Mouse (Mus musculus): ENCODE measurements at regions not wholly inside any gene's neighbourhood (a gene's known extent, or its start where the extent isn't known, plus 50 kb on each side); places are given as distances from the start of the nearest gene placed in this dataset.

- no peak for DNase-seq (ENCODE audit: low spot score in 2 of 2)
Observed at GRCm38 (mm10) chr1:186572651-186573050, 133.1 kb downstream of the Tgfb2 start.

- DNase-seq (ENCODE audit: low spot score in 2 of 2) = no peak
Observed at GRCm38 (mm10) chr1:186572092-186572491, 133.7 kb downstream of the Tgfb2 start.

GRCm38 (mm10) chr1:186568496-186568895 lies 137.3 kb downstream of the Tgfb2 start:
- no peak for DNase-seq (ENCODE audit: low spot score in 2 of 2)

GRCm38 (mm10) chr1:186568076-186568475 lies 137.7 kb downstream of the Tgfb2 start:
- DNase-seq (ENCODE audit: low spot score in 2 of 2) = no peak

GRCm38 (mm10) chr1:186567136-186567826 lies 138.5 kb downstream of the Tgfb2 start:
- no peak for DNase-seq (ENCODE audit: low spot score in 2 of 2)

GRCm38 (mm10) chr1:186562027-186562426 lies 143.8 kb downstream of the Tgfb2 start:
- DNase-seq (ENCODE audit: low spot score in 2 of 2) = no peak

GRCm38 (mm10) chr1:186555441-186555975 lies 150.3 kb downstream of the Tgfb2 start:
- no peak for DNase-seq (ENCODE audit: low spot score in 2 of 2)

- DNase-seq (ENCODE audit: low spot score in 2 of 2) = no peak
Observed at GRCm38 (mm10) chr1:186554520-186555010, 151.2 kb downstream of the Tgfb2 start.

- no peak for DNase-seq (ENCODE audit: low spot score in 2 of 2)
Observed at GRCm38 (mm10) chr1:186552689-186553088, 153.1 kb downstream of the Tgfb2 start.

GRCm38 (mm10) chr1:186550265-186550885 lies 155.4 kb downstream of the Tgfb2 start:
- peak; percentile 6 to 32 for DNase-seq (ENCODE audit: low spot score in 2 of 2)

- DNase-seq (ENCODE audit: low spot score in 2 of 2) = no peak
Observed at GRCm38 (mm10) chr1:186549207-186549606, 156.6 kb downstream of the Tgfb2 start.

- DNase-seq (ENCODE audit: low spot score in 2 of 2) = no peak
Observed at GRCm38 (mm10) chr1:186546386-186547185, 159.2 kb downstream of the Tgfb2 start.

- DNase-seq (ENCODE audit: low spot score in 2 of 2) = no peak
Observed at GRCm38 (mm10) chr1:186540070-186540469, 165.7 kb downstream of the Tgfb2 start.

GRCm38 (mm10) chr1:186538233-186538632 lies 167.6 kb downstream of the Tgfb2 start:
- peak; percentile 4 to 9 for DNase-seq (ENCODE audit: low spot score in 2 of 2)

- DNase-seq (ENCODE audit: low spot score in 2 of 2) = no peak
Observed at GRCm38 (mm10) chr1:186515976-186516375, 189.8 kb downstream of the Tgfb2 start.

GRCm38 (mm10) chr1:186515071-186515470 lies 190.7 kb downstream of the Tgfb2 start:
- no peak for DNase-seq (ENCODE audit: low spot score in 2 of 2)

- no peak for DNase-seq (ENCODE audit: low spot score in 2 of 2)
Observed at GRCm38 (mm10) chr1:186513861-186514260, 191.9 kb downstream of the Tgfb2 start.

- DNase-seq (ENCODE audit: low spot score in 2 of 2) = no peak
Observed at GRCm38 (mm10) chr1:186510531-186510930, 195.3 kb downstream of the Tgfb2 start.

- no peak for DNase-seq (ENCODE audit: low spot score in 2 of 2)
Observed at GRCm38 (mm10) chr1:186508358-186508757, 197.4 kb downstream of the Tgfb2 start.

GRCm38 (mm10) chr1:186507956-186508355 lies 197.8 kb downstream of the Tgfb2 start:
- DNase-seq (ENCODE audit: low spot score in 2 of 2) = no peak

- no peak for DNase-seq (ENCODE audit: low spot score in 2 of 2)
Observed at GRCm38 (mm10) chr1:186506517-186506916, 199.3 kb downstream of the Tgfb2 start.

GRCm38 (mm10) chr1:186505912-186506311 lies 199.9 kb downstream of the Tgfb2 start:
- no peak for DNase-seq (ENCODE audit: low spot score in 2 of 2)

All from left cerebral cortex, adult 18-20 months (tissue).